Mouse (Mus musculus) B cell, adult 2 months (primary cell): ENCODE data around the gene Ahdc1.

Experiments
- DNase-seq, 2 experiments: peaks; one replicate each; pipeline ENCODE4 v3.0.0; 2022

Gene Ahdc1

DNA sequence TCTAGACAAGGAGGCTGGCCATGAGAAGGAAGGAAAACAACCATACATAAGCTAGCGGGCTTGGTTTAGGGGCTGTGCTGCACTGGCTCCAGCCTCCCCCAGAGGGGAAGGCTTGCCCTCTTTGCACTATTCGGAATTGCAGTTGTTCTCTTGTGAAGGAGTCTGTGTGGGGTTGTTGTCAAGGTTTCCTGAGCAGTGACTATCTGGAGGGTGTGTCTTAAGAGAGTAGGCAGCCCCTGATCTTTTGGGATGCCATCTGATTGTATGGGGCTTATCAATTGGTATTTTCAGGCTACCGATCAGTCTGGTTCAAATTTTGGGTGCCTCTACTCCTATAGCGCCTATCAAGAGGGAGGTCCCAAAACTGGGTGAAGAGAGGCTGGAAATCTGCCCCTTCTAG is 31.2 kb downstream of the Ahdc1 start:
- no peak for DNase-seq

DNA sequence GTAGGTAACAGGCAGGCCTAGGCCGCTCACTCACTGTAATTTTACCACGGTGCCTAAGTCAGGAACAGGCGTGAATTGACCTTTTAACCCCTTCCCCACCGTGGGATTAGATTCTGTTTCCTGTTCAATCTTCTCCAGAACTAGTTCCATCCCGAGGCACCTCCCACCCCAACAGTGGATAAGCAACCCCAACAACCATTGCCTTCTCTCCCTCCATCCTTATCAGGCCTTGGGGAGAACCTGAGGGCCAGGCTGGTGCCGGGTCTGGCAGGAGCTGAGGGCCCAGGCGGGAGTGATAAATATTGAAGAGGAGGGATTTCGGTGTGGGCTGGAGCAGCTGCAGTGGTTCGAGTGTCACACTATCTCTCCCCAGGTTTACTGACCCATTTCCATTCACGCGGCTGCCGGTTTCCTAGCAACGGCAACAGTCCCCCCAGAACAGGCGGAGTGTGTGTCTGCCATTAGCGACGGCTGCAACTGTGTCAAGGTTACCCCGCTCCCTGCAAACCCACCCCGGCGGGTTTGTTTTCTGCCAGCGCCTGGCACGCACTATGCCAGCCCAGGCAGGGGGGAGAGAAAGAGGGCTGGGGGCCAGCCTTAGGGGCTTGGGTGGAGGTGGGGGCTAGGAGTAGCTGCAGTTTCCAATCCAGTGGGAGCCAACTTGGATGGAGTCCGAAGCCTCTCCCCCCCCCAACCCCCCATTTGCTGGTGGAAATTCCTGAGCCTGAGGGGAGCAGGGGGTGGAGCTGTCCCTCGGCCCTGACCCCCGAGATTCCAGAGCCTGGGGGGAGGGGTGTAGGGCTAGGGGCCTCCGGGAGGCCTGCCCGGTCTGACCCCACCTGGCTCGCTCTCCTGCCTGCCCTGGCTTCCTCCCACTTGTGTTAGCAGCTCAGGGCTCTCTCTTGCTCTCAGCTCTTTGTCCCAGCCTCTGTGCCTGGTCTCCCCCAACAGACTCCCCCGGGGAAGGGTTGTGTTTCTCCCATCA is 31.9 kb downstream of the Ahdc1 start:
- DNase-seq: no peak

DNA sequence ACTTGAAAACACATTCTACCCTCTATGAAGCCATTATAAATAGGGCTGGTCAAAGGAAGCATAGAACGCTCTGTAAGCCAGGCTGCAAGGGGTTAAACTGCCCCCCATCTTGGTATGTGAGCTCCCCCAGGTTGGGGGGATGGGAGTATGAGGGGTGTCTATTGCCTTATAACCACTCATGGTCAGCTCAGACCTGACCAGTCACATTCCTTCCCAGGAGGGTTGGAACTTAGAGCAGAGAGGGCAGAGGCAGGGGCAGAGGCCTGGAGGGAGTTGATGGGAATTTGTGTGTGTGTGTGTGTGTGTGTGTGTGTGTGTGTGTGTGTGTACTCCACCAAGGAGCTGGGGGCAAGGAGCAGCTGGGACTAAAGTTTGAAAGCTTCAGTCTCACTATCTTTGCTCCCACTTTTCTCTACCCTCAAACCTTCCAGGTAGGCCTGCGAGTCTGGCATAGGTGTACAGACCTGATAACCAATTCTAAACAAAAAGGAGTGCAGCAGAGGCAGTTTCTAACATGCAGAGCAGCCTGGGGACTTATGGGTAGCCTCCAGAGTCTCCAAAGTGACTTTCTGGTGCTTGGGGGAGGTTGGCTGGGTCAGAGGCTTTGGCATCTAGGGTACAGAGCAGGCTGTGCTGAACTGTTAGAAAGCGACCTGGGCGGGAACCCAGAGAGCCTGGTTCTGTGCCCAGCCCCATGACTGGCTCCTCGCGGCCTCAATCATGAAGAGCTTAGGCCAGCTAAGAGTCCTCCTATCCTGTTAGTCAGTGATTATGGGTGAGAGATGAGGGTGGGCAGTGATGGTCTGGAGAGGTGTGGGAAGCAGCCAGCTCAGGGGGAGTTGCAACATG is 33.0 kb downstream of the Ahdc1 start:
- no peak for DNase-seq

DNA sequence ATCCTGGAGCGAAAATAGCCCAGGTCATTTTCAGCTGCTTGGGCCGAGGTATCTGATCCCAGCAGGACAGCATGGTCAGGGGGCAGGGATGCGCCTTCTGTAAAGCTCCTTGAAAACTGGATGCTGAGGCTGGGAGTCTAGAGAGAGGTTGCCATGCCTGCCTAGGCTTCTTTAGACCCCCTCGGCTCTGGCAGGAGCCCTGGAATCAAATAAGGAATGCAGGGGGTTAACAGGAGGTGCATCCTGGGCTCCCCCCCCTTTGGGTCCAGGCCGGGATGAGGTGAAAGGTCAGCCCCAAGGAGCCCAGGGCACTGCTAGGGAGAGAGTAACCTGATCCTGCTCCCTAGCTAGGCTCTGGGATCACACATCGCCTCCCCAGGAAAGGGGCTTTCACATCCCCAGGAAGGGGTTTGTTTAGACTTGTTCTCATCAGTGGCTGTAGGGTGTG is 33.6 kb downstream of the Ahdc1 start:
- DNase-seq: no peak

DNA sequence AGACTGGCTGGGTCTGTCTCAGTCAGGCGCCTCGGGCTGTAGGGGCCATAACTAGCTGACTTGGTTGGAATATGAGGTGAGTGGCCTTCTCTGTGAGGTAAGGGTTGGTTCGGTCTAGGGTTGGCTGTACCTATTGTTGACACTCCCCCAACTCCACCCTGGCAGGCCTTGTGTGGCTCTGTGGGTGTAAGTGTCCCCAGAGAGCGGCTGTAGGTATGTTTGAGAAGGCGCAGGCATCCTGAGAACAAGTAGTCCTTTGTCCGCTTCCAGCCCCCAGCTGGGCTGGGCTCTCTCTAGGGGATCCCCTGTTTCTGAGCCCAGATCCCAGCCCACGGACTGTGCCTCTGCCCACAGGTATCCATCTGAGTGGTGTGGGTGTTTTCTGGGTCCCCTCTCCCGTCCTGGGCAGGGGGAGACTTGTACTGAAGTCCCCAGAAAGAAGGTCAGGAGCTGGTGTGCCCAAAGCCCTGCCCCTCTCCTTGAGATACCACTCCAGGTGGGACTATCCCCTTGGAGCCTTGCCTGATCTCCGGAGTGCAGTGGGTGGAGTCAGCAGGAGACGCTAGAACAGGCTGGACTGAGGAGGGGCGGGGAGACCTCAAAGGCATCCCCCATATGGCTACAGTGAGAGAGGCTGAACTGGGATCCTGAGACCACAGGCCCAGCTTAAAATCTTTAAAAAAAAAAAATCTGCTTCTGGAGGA is 34.9 kb downstream of the Ahdc1 start:
- no peak for DNase-seq

DNA sequence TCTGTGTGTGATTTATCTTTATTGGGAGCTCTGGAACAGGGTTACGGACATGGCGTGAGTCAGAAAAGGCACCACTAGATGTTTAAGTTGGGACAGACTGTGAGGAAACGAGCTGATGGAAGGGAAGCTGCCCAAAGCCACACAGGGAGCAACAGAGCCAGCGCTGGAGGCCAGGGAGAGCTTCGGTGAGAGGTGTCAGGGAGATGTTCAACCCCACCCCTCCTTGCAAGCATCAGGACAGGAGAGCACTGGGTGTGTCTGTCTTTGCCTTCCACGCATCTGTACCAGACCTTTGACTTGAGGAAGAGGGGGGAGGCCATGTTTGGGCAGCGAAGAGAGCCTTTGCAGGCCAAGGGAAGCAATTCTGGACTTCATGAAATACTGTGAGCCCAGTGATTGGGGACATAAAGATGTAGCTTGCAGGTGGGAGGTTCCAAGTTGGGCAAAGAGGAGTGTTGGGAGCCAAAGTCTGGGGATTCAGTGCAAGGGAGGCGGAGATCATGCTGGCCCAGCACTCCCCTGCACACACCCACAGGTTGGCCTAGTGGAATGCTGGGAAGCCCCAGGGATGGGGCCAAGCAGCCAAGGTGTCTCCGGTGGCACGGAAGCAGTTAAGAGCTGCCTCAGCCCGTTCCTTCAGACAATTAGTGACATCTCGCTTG is 35.8 kb downstream of the Ahdc1 start:
- DNase-seq: no peak

DNA sequence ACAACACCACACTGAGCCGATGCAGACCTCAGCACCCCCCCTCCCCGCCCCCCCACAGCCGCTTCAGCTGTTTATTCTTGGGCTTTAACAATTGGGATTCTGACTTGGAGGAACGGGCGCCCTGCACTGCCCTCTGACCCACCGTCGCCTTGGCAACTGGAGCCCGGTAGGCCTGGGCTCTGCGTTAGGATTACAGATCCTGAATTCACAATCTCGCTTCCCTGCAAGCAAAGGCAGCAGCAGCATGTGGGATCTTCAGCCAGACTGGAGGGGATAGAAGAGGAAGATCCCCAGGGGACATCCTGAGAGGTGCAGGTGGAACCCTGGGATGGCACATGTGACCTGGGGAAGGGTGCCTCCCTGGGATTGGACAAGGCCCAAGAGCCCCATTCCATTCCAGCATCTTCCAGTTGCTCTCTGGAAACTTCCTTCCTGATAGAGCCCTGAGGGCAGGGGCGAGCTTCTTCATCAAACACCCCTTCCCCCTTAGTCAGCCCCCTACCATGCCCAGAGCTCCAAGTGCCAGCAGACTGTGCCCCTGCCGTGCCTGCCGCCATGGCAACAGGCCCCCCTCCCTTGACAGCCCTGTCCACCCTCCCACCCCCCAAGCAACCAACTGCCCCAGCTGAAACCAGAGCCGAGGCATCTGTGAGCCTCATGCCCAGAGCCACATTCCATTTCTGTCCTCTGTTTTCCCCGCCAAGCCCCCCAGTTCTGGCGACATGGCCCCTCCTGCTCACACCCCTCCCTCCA is 36.5 kb downstream of the Ahdc1 start:
- DNase-seq: no peak

DNA sequence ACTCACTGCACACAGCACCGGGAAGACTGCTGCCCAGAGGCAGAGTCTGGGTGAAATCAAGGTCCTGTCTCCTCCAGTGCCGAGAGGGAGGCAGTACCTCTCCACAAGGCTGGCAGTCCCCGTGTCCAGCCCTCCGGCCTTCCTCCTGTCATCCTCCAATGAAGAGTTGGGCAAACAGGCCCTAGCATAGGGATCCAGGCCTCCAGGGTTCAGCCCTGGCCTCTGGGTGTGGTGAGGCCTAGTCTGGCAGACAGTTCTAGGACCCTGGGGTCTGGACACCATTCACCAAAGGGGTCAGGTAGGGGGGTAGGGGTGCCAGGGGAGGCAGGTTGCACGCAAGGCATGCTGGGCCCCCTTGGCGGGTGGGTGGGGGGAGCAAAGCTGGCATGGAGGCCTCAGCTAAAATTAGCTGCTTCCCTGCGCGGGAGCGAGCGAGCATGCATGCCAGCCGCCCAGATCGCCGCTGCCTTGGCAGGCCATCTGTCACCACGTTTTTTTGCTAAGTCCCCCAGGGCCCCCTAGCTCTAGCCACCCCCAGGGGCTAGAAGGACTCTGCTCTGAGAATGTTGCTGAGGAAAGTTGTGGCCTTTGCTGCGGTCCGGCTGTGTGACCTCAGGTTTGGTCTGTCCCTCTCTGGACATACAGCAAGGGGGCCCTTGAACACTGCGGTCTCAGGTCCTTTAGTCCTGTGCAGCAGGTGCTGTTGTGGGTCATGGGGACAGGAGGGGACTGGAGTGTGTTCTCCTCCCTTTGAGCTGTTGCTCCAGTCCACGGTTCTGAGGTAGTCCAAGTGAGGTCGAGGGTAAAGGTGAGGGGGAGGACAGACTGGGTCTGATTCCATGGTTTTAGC is 38.2 kb downstream of the Ahdc1 start:
- DNase-seq: no peak

DNA sequence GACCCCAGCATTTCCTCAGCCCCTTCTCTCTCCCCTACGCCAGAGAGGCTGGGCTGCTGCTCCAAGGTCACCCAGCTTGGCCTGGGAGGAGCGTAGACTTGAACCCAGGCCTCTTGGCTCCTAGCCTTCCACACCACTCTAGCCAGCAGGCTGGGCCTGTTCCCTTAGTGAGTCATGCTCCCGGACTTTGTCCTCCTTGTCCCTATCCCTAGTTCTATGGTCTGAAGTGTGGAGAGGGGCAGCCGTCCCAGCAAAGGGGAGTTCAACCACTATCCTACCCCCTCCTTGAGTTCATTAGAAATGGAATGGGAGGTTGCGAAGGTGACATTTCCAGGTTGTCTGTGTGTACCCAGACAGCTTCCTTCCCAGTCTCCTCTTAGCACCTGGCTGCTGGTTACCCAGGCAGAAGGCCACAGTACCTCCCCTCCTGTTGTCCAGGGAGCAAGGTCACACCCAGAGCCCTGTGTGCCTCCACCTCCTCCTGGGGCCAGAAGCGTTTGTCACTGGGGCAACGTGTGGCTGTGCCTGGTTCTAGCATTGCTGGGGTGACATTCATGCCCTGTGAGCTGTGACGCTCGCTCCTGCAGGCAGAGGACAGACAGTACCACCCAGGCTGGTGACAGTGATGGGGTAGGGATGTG is 39.3 kb downstream of the Ahdc1 start:
- peak in 1 of 2 experiments; percentile 23 for DNase-seq

DNA sequence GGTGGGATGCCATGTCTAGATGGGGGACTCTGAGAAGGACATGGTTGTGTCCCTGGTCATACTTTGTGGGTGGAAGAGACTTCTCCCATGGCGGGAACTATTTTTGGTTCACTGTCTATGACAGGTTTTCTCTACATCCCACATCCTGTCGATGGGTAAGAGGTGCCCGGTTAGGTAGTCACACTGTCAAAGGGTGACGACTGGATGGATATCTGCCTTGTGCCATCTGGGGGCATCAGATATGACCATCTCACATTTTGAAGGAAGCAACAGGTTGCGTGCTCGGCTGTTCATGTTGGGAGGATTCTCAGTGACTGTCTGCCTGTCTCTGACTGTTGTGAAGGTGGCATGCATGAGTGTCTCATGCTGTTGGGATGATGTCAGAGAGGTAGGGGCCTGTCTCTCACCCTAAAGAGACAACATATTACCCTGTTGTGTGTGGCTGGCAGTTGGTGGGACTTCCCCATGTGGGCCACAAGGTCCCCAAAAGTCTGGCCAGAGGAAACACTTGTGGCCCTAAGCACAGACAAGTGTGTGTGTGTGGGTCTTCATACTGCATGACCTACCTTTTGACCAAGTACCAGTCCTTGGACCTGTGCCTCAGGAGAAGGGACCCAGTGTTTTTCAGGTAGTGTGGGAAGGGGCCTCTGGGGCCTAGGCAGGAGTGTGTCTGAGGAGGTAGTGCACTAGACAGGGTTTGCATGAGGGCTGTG is 39.9 kb downstream of the Ahdc1 start:
- peak; percentile 38 to 40 for DNase-seq

DNA sequence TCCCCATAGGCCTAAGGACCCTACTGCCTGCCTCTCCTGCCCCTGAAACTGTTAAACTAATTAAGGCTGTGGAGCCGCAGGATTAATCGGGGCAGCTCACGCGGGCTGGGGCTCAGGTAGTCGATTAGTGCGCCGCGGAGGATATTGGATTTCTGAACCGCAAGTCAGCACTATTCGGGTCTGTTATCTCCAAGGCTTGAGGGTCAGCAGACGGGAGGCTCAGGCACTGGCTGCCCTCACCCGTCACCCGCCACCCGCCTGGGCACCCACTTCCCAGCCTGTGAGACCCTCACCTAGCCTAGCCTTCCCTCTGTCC is 40.4 kb downstream of the Ahdc1 start:
- no peak for DNase-seq

DNA sequence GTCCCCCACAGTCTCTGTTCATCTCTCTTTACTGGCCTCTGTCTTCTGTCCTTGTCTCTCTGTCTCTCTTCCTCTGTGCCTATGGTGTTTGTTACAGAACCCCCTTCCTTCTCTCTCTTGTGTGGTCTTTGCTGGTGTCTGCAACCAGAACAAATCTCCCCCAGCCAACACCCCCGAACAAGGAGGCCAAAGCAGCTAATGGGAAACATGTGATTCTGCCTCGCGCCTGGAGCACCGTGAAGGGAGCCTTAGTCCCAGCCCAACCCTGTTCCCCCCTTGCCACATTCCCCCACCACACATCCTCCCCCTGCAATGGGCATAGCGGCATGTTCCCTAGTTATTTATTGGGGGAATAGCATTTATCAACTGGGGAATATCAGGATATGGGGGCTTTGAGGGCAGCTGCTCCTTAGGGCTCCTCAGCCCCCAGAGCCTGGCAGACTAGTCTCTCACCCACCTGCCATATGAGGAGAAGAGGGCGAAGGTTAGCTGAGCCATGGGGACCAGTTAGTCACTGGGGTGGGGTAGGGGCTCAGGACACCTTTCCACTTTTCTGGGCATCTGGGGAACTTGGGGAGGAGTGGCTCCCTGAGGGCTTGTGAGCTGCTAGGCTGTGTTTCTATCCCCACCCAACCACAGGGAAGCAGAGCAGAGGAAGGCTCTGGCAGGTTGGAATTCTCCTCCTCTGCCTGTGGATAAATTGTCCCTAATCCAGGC is 41.1 kb downstream of the Ahdc1 start:
- no peak for DNase-seq

DNA sequence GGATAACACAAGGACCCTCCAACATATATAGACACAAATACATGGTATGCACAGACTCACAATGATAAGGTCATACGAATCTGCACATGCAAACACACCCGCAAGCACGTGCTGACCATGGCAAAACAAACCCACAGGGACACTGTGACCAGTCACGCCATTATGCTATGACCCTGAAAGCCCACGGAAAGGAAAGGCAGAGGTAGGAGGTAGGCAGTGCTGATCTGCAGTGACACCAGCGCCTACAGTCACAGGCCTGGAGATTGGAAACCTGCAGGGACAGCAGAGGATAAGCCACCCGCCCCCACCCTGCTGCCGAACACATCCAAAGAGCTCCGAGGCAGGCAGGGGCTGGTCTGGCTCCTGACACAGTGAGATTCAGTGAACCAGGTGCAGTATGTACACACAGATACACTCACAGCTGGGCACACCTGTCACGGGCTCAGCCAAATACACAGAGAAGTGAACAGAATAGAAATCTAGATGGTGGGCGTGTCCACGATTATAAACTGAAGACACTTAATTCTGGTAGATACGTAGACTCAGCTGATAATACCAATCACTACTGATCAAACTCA is 42.0 kb downstream of the Ahdc1 start:
- DNase-seq: no peak

DNA sequence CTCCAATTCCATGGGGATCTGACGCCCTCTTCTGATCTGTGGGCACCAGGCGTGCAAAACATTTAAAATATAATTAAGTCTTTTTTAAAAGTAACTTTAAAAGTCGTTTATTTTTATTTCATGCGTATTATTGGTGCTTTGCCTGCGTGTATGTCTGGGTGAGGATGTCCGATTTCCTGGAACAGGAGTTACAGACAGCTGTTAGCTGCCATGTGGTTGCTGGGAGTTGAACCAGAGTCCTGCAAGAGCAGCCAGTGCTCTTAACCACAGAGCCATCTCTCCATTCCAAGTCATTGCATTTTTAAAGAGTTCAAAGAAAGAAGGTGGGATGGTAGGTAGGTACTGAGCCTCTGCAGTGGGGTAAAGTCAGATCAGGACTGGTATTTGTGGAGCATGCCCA is 43.5 kb downstream of the Ahdc1 start:
- DNase-seq: no peak

DNA sequence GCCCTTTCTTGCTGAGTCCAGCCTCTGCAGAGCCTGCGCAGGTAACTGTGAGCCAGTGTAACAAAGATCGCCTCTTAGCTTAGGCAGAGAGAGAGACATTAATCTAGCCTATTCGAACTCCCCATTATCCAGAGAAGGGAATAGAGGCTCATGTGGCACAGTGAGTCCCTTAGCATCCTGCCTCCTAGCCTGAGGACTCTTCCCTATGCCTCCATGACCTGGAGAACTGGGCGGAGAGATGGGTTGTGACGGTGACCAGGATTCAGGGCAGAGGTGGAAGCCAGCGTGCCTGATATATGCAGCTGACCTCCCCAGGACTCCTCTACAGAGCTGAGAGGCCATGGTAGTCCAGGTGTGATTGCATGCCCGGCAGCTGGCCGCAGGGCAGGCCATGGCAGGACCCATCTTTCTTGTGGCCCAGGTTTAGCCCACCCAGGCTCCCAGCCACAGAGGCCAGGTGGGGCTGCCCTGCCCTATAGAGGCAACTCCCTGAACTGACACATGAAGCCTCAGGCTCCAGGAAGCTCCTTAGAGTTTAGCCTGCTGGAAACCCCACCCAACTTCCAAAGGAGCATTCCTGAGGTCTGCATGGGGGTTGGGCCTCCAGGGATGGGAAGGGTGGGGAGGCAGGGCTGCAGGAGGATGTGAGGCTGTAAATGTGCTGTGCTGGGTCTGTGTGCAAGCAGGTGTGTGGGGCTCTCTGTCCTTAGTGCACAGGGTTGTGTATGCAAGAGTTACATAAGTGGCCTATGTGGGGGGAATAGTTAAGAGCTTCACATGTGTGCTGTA is 44.3 kb downstream of the Ahdc1 start:
- no peak for DNase-seq

DNA sequence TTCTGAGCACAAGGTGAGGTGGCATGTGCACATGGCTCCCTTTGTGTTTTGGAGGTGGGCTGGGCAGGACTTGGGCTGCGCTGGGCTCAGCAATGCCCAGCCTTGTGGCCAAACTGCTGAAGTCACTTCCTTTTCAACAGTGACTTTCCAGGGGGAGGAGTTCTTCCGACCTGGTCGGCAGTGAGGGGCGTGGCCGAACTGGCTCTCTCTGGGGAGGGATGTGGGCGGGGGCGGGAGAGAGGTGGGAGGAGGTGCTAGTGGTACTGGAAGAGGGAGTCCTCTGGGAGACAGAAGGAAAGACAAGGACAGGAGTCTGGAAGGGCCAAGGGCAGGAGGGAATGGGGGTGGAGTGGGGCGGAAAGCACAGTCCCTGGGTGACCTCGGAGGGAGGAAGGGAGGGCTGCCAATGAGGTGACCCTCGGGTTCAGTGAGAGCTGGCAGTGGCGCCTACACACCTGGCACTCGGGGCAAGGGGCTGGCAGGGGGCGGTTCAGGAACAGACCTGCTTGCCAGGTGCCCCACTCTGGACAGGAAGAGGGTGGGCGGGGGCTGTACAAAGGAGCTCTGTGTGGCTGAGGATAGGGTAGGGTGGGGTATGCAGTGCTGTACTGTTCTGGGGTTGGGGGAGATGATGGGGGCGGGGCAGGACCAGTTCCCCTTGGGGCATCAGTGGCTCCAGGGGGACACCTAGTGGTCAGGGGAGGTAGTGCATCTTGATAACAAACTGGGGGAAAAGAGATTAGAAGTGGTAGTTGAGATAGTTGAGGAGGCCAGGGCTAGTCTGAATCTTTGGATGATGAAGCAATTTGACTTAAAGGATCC is 45.2 kb downstream of the Ahdc1 start:
- DNase-seq: peak; percentile 92 to 93
